Mouse (Mus musculus): ENCODE data around the gene Adh5. TPM values are rescaled to one million over a fixed set of nuclear protein-coding genes. Genes with fewer than 3 reads are reported as not detected.

The Adh5 gene
- total RNA-seq, 2 experiments from 2014 or later = 108 to 113 TPM

Other genes with a start within 250 kb of the Adh5 start
- not detected for gene 4930579F01Rik, start 249.3 kb upstream of the Adh5 start, total RNA-seq (2021)
- not detected for gene Adh7, start 225.3 kb upstream of the Adh5 start, total RNA-seq (2021)
- gene Adh1, start 182.1 kb upstream of the Adh5 start, total RNA-seq (2021) = 10 to 100 TPM; 13.3 to 13.5 TPM
- gene Adh6a, start 129.8 kb upstream of the Adh5 start, total RNA-seq (2021) = not detected
- gene Adh6b, start 101.3 kb upstream of the Adh5 start, total RNA-seq (2021) = 1 to 10 TPM; 2.6 to 4.0 TPM
- gene Adh4, start 27.6 kb upstream of the Adh5 start, total RNA-seq (2021) = not detected
- 10 to 100 TPM; 48.0 to 48.6 TPM for gene Metap1, start 46.4 kb downstream of the Adh5 start, total RNA-seq (2021)
- 100 to 1,000 TPM; 146 to 150 TPM for gene Eif4e, start 83.1 kb downstream of the Adh5 start, total RNA-seq (2021)